Mouse (Mus musculus) spleen, adult 2 months (tissue): ENCODE results near the gene Zfp575. TPM values are rescaled to one million over a fixed set of nuclear protein-coding genes. Genes with fewer than 3 reads are reported as not detected.

Experiments used
- DNase-seq, 2 experiments: peaks; one replicate each; pipeline versions ENCODE4 v3.0.0 to v3.0.0-alpha.2; 2012 to 2021; ENCODE audit warnings: low spot score in 2 of 2, low read depth in 1 of 2
- H3K27ac ChIP-seq: fragments of 200-500 bp; 2 replicates; pipeline ENCODE4 v1.5.1; 2012; ENCODE audit warnings: low read length, inconsistent platforms; ENCODE audit not compliant: insufficient read depth
- H3K27me3 ChIP-seq: fragments of 200-500 bp; 2 replicates; pipeline ENCODE4 v1.6.1; 2012; ENCODE audit warnings: mild to moderate bottlenecking, moderate library complexity, low read length, inconsistent platforms; ENCODE audit not compliant: control insufficient read depth, insufficient read depth
- H3K36me3 ChIP-seq: fragments of 200-500 bp; 2 replicates; pipeline ENCODE4 v1.6.1; 2012; ENCODE audit warnings: mild to moderate bottlenecking, low read length, inconsistent platforms; ENCODE audit not compliant: control insufficient read depth, insufficient read depth
- H3K4me1 ChIP-seq: fragments of 200-500 bp; 2 replicates; pipeline ENCODE4 v1.6.1; 2011; ENCODE audit warnings: inconsistent platforms; ENCODE audit not compliant: control insufficient read depth, insufficient read depth, insufficient read length
- H3K4me3 ChIP-seq: fragments of 200-500 bp; 2 replicates; pipeline ENCODE4 v1.5.1; 2011; ENCODE audit warnings: mild to moderate bottlenecking, inconsistent platforms; ENCODE audit not compliant: insufficient read depth, insufficient read length; ENCODE audit errors: extremely low read depth
- CTCF ChIP-seq: fragments of 200-500 bp; IDR thresholded peaks from 2 replicates; pipeline ENCODE4 v1.5.1; 2011; ENCODE audit warnings: mild to moderate bottlenecking, inconsistent platforms; ENCODE audit not compliant: insufficient read depth, insufficient read length, insufficient replicate concordance; ENCODE audit errors: extremely low read depth
- POLR2A ChIP-seq: fragments of 200-500 bp; IDR thresholded peaks from 2 replicates; pipeline ENCODE4 v1.6.1; 2011; ENCODE audit warnings: low read depth, low read length, inconsistent platforms
- WGBS: fragments of 180-500 bp; shearing (Covaris S2); methylation state at CpG from one replicate; pipeline ENCODE4 v1.1.7; 2018; 5-methylcytosine and 5-hydroxymethylcytosine counted together
- polyA plus RNA-seq: library from polyadenylated mRNA; depleted of rRNA; stranded (reverse); fragments of >200 nt; gene quantifications from 2 replicates; pipeline ENCODE4 v1.2.3, GENCODE M21; 2012

The Zfp575 gene
- polyA plus RNA-seq, 1 experiment, result 0.29 TPM

DNA sequence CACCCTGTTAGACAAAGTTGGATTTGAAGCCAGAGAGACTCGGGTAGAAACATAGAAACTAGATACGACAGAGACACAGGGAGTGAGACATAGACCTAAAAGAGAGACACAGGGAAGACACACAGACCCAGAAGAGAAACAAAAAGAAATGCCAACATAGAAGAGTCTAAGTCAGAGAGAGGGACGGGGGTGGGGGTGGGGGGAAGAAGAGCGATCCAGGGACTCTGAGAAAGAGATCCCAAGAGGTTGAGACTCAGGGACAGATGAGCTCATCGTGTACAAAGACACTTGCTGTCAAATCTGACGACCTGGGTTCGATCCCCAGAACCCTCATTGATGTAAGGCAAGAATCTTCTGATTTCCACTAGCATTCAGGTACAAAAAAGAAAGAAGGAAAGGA lies 24.3 kb upstream of the Zfp575 start:
- no peak for DNase-seq
- Histone ChIP-seq H3K4me3 (peak overlapping the region; percentile 91), H3K27ac (no peak overlapping the region), H3K36me3 (no peaks in the 10 kb centered on the region; the same call in 1 of the 2 replicates), H3K27me3 (no peaks in the 10 kb centered on the region), H3K4me1 (peaks cover 15% of the 10 kb centered on the region)
- TF ChIP-seq POLR2A (no peak), CTCF (no peak)
- 8% methylated on average over 7 of the region's 7 CpGs for WGBS

- Histone ChIP-seq H3K27me3 (no peaks in the 10 kb centered on the region), H3K36me3 (no peaks in the 10 kb centered on the region; the same call in 1 of the 2 replicates), H3K27ac (peak overlapping the region; percentile 81), H3K4me3 (peak overlapping the region; percentile 91), H3K4me1 (peaks cover 15% of the 10 kb centered on the region)
- no peak for TF ChIP-seq CTCF
- peak; percentile 38 for TF ChIP-seq POLR2A
- WGBS, result under 1% methylated on average over 36 of the region's 36 CpGs
- DNase-seq, result peak; percentile 80 to 95
These were observed 23.5 kb upstream of the Zfp575 start for GRCm38 (mm10) chr7:24610879-24611494.

DNA sequence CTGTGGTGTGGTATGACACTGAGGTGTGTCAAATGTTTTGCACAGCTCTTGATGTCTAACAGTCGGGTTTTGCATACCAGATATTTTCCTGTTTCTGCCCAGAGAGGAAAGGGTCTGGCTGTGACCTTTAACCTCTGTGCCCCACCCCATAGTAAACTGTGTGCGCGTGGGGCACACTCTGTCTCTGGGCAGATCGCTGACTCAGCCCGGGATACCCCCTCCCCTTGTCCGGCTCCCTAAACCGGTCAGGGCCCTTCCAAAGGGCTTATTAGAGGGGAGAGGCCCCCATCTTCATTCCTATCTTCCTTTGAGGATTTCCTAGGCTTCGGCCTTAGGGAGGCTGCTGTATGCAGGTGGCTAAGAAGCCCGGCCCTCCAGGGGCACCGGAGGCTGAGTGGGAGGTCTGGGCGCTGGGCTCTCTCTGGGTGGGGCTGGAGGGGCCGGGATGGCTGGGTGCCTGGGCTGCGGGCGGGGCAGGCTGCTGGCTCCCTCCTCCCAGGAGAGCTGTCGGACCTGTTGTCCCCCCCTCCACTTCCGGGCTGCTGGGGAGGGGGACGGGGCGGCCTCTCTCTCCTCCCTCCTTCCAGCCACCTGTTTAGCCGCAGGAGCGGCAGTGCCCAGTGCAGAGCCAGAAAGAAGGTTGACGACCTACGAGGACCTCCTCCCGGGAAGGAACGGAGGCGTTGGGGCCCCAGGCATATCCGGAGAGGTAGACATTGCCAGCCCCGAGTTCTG lies 22.9 kb upstream of the Zfp575 start, which contains the start of gene Phldb3:
Gene Phldb3, plus strand, starts transcription at position 620 of the 735 bp plus-strand sequence.
- no peaks in the 10 kb centered on the region; the same call in 1 of the 2 replicates for H3K36me3 ChIP-seq
- WGBS, result 4% methylated on average over 25 of the region's 27 CpGs
- no peak for TF ChIP-seq POLR2A
- no peak for TF ChIP-seq CTCF
- peak in 1 of 2 experiments; percentile 72 for DNase-seq
- peak within 1 kb of the TSS; percentile 91 for H3K4me3 ChIP-seq
- no peaks in the 10 kb centered on the region for H3K27me3 ChIP-seq
- peak within 1 kb of the TSS; percentile 81 for H3K27ac ChIP-seq
- peaks cover 15% of the 10 kb centered on the region for H3K4me1 ChIP-seq

GRCm38 (mm10) chr7:24608561-24608960 lies 21.1 kb upstream of the Zfp575 start:
- DNase-seq, result no peak
- Histone ChIP-seq H3K27ac (peak overlapping the region; percentile 62), H3K4me3 (peak overlapping the region; percentile 37; the same call in 1 of the 2 replicates), H3K27me3 (no peaks in the 10 kb centered on the region), H3K36me3 (no peaks in the 10 kb centered on the region; the same call in 1 of the 2 replicates), H3K4me1 (peaks cover 15% of the 10 kb centered on the region)
- 11% methylated on average over 8 of the region's 8 CpGs for WGBS
- TF ChIP-seq CTCF, result no peak
- no peak for TF ChIP-seq POLR2A

GRCm38 (mm10) chr7:24608017-24608416 lies 20.6 kb upstream of the Zfp575 start:
- H3K27ac ChIP-seq, result peak overlapping the region; percentile 62
- TF ChIP-seq POLR2A (no peak), CTCF (no peak)
- DNase-seq, result peak; percentile 81 to 84

DNA sequence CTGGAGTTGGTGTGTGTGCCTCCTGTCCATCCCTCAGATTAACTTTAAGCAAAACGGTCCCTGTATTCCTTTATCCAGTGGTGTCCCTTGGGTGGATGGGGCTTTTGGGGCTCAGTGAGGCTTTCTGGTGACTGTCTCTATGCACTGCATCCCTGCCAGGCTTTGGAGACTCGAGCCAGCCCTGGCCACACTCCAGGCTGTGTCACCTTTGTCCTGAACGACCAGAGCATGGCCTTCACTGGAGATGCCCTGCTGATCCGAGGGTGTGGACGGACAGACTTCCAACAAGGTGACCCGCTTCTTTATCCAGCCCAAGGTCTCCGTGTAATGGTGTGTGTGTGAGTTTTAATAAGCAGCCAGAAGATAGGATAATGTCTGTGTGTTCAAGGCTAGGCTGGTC lies 18.6 kb upstream of the Zfp575 start:
- Histone ChIP-seq H3K4me3 (no peak overlapping the region), H3K27ac (no peak overlapping the region), H3K4me1 (peaks cover 8% of the 10 kb centered on the region), H3K27me3 (no peaks in the 10 kb centered on the region), H3K36me3 (no peaks in the 10 kb centered on the region)
- TF ChIP-seq POLR2A, result no peak
- TF ChIP-seq CTCF, result no peak
- WGBS, result 87% methylated on average over 7 of the region's 7 CpGs
- no peak for DNase-seq

More at GRCm38 (mm10) chr7:24608017-24608416, 20.6 kb upstream of the Zfp575 start:
- Histone ChIP-seq H3K4me3 (peak overlapping the region; percentile 37; the same call in 1 of the 2 replicates), H3K36me3 (no peaks in the 10 kb centered on the region; the same call in 1 of the 2 replicates), H3K27me3 (no peaks in the 10 kb centered on the region), H3K4me1 (peaks cover 15% of the 10 kb centered on the region)
- WGBS, result 39% methylated on average over 6 of the region's 6 CpGs

DNA sequence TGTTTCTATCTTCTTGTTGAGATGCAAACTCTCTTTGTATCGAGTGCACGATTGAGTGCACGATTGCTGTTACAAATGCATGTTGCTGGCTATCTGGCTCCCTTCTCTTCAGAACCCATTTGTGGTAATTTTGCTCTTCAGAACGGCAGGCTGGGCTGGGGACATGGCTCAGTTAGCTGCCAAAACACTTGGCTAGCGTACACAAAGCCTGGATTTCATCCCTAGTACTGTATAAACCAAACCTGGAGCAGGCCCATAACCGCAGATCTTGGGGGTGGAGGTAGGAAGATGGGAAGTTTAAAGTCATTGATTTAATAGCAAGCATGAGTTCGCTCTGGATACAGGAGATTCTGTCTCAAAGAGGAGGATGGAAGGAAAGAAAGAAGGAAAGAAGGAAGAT lies 18.1 kb upstream of the Zfp575 start:
- no peak overlapping the region for H3K27ac ChIP-seq
- H3K27me3 ChIP-seq, result no peaks in the 10 kb centered on the region
- TF ChIP-seq CTCF, result no peak
- TF ChIP-seq POLR2A, result no peak
- 91% methylated on average over 7 of the region's 7 CpGs for WGBS
- DNase-seq, result no peak
- peaks cover 8% of the 10 kb centered on the region for H3K4me1 ChIP-seq
- no peak overlapping the region for H3K4me3 ChIP-seq
- H3K36me3 ChIP-seq, result no peaks in the 10 kb centered on the region
